Mouse (Mus musculus): ENCODE data around the gene Plac1.

GRCm38 (mm10) chrX:53213838-53214237 lies 26.1 kb downstream of the Plac1 start:
- TF ChIP-seq CTCF (IDR thresholded peaks at IDR 0.05; ENCODE audit: low read depth) (no peak), EP300 (IDR thresholded peaks at IDR 0.05; ENCODE audit: low read depth) (no peak)

All from heart, postnatal 0 days (tissue).